Mouse (Mus musculus) midbrain, embryonic 10.5 days (tissue): Measurements from ENCODE around the gene Rsrc2. TPM values are rescaled to one million over a fixed set of nuclear protein-coding genes. Genes with fewer than 3 reads are reported as not detected.
A peak's percentile ranks its signal among the peaks of the same experiment; 100 is the strongest.

Experiments used
- DNase-seq: peaks from one replicate; pipeline ENCODE4 v3.0.0-alpha.2; 2017; ENCODE audit warnings: low spot score
- H3K27ac ChIP-seq: fragments of 300-500 bp; sonication (generic); replicated peaks from 2 replicates; pipeline ENCODE4 v1.5.1; 2016; ENCODE audit warnings: mild to moderate bottlenecking
- H3K27me3 ChIP-seq: fragments of 300-500 bp; sonication (generic); 2 replicates; pipeline ENCODE4 v1.6.1; 2016; ENCODE audit warnings: low read depth, mild to moderate bottlenecking; ENCODE audit not compliant: poor library complexity, severe bottlenecking
- H3K36me3 ChIP-seq: fragments of 300-500 bp; sonication (generic); 2 replicates; pipeline ENCODE4 v1.6.1; 2016; ENCODE audit warnings: mild to moderate bottlenecking, moderate library complexity
- H3K4me1 ChIP-seq: fragments of 300-500 bp; sonication (generic); 2 replicates; pipeline ENCODE4 v1.6.1; 2016
- H3K4me3 ChIP-seq: fragments of 300-500 bp; sonication (generic); 2 replicates; pipeline ENCODE4 v1.5.1; 2016; ENCODE audit warnings: mild to moderate bottlenecking, moderate library complexity
- H3K9me3 ChIP-seq: fragments of 300-500 bp; sonication (generic); replicated peaks from 2 replicates; pipeline ENCODE4 v1.6.1; 2016; ENCODE audit warnings: mild to moderate bottlenecking
- WGBS: fragments of 180-500 bp; shearing (Covaris S2); methylation state at CpG from one replicate; pipeline ENCODE4 v1.1.7; 2016; 5-methylcytosine and 5-hydroxymethylcytosine counted together
- polyA plus RNA-seq: library from polyadenylated mRNA; unstranded; fragments of >200 nt; fragmentation: Nextera tagmentation; extraction: Ambion mirVana; gene quantifications from 2 replicates; pipeline ENCODE4 v1.2.1, GENCODE M21; 2016

The Rsrc2 gene
- polyA plus RNA-seq, 1 experiment from 2014 or later: 126 TPM

DNA sequence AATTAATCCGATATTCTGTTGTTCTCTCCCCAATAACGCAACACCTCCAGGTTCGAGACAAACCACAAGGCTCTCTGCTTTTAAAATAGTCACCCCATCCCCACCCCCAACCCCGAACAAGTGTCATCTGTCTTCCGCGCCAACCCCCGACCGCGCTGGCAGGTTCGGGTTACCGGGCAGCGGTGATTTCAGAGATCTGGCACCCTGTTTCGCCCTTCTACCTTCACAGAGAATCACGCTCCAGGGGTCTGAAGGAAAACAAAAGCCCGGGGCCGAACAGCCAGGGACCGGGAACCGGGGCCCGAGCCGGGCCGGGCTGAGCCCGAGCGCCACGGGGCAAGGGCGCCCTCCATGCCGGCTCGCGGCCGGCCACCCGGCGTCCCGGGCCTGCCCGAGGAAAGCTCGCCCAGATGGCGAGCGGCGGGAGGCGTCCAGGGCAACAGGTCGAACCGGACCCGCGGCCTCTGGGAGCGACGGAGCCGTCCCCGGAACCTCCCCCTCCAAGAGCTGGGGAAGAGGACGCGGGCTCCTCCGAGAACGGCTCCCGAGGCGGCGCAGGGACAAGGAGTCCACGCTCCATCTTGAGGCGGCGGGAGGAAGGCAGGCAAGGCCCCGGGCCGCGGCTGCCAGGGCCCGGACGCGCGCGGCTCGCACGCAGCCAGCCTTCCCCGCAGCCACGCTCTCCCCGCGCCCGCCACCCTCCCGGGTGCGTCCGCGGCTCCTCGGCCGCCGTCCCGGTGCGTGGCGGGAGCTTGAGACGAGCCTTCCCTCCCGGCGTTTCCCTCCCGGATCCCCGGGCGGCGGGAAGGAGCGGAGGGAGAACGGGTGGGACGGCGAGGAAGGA lies 65.6 kb downstream of the Rsrc2 start:
- under 1% methylated on average over 91 of the region's 92 CpGs for WGBS
- DNase-seq: peak; percentile 78
- Histone ChIP-seq H3K9me3 (no peaks in the 10 kb centered on the region), H3K4me3 (peak overlapping the region; percentile 98), H3K27me3 (no peaks in the 10 kb centered on the region), H3K27ac (peak overlapping the region; percentile 99), H3K36me3 (no peaks in the 10 kb centered on the region), H3K4me1 (peaks cover 36% of the 10 kb centered on the region)

DNA sequence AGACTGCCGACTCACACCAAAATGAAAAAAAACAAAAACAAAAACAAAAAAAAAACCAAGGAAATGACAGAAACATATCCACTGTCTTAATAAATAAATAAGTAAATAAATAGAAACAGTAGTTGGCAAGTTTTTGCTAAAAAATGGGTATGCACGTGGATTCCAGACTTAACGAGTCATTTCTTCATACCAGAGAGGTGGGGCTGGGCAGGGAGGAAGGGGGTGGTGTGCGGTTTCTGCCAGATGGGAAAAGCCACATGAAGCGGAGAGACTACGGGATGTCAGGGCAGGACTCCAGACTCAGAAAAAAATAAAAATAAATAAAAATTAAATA lies 66.2 kb downstream of the Rsrc2 start:
- Histone ChIP-seq H3K27me3 (no peaks in the 10 kb centered on the region), H3K36me3 (no peaks in the 10 kb centered on the region; the same call in 1 of the 2 replicates), H3K4me3 (peak overlapping the region; percentile 98), H3K27ac (peak overlapping the region; percentile 99), H3K4me1 (peaks cover 36% of the 10 kb centered on the region), H3K9me3 (no peaks in the 10 kb centered on the region)
- WGBS: 5% methylated on average over 6 of the region's 6 CpGs
- DNase-seq: no peak

DNA sequence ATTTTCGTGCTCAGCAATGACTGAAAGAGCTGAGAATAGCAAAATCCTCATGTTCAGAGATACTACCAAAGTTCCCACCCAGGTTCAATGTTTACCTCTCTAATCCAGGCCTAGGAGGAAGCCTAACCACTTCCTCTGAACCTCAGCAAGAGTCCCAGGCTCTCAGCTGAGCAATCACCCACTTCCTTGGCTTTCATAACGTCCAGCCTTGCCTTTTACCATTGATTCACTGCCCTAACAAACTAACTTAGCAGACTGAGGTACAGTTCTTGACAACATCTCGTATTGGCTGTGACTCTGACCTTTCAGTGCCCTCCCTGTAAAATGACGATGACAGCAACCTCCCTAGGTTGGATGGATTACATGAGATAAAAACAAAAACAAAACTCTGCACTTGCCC lies 66.8 kb downstream of the Rsrc2 start:
- no peaks in the 10 kb centered on the region for H3K9me3 ChIP-seq
- WGBS: 60% methylated on average over 4 of the region's 4 CpGs
- no peaks in the 10 kb centered on the region for H3K27me3 ChIP-seq
- peak overlapping the region; percentile 98 for H3K4me3 ChIP-seq
- H3K27ac ChIP-seq: 0 out of 2 replicates have a peak overlapping the region, but pooled peaks have one; percentile 99
- H3K4me1 ChIP-seq: peaks cover 36% of the 10 kb centered on the region
- no peak for DNase-seq
- H3K36me3 ChIP-seq: peaks cover 2% of the 10 kb centered on the region

DNA sequence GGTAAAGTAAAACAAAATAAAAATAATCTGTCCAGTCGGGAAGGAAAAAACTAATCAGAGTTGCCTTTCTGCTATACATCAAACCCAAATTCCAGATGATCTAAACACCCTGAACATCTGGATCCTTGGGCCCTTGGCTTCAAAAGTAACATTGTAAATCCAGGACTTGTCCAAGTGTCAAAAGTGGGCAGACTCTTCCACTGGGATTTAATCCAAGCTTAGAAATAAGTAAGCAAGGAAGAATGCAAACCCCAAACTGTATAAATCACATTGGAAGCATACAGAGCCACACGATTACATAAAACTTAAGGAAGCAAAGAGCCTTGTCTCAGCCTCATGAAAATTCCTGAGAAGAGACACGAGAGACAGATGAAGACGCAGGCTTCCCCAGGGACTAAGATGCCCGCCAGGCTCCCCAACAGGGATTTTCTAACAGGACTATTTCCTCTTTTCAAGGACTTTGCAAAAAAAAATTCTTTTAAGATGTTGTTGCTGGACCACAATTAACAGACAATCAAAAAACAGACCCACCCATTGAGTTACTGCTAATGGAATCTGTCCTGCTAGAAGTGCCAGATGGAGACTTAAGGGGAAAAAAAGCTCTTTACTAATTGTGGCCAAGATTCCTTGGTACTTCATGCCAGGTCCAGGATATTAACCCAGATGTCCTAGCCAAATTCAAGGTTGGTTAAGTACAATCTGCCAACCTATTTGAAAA lies 69.5 kb downstream of the Rsrc2 start:
- H3K27ac ChIP-seq: no peak overlapping the region
- H3K4me3 ChIP-seq: no peak overlapping the region
- H3K36me3 ChIP-seq: peaks cover 11% of the 10 kb centered on the region
- no peaks in the 10 kb centered on the region for H3K27me3 ChIP-seq
- peaks cover 30% of the 10 kb centered on the region for H3K4me1 ChIP-seq
- 77% methylated on average over 5 of the region's 5 CpGs for WGBS
- H3K9me3 ChIP-seq: no peaks in the 10 kb centered on the region
- DNase-seq: no peak

DNA sequence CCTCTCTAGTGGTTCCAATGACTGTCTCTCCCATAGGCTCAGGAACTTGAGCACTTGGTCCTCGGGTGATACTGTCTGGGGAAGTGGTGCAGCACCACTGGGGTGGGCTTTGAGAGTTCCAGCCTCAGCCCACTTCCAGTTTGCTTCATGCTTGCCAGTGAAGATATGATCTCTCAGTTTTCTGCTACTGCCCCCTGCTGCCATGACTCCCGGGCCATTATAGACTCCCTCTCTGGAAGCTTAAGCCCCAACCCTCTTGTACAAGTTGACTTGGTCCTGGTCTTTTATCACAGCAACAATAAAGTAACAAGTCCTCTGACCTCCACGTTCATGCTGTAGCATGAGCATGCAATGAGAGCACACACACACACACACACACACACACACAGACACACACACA lies 70.1 kb downstream of the Rsrc2 start:
- WGBS: 77% methylated on average over 3 of the region's 3 CpGs
- Histone ChIP-seq H3K9me3 (no peaks in the 10 kb centered on the region), H3K36me3 (peaks cover 11% of the 10 kb centered on the region), H3K27me3 (no peaks in the 10 kb centered on the region), H3K27ac (no peak overlapping the region), H3K4me1 (peaks cover 26% of the 10 kb centered on the region), H3K4me3 (no peak overlapping the region)
- no peak for DNase-seq

Other genes with a start within 250 kb of the Rsrc2 start
- 0.83 and 2.1 TPM in 2 replicates for gene B3gnt4, start 239.0 kb downstream of the Rsrc2 start, polyA plus RNA-seq
- gene Diablo, start 225.2 kb downstream of the Rsrc2 start, polyA plus RNA-seq: 157 and 166 TPM in 2 replicates
- gene Gm49027, start 223.9 kb downstream of the Rsrc2 start, polyA plus RNA-seq: not detected in 2 replicates
- gene Vps33a, start 176.4 kb downstream of the Rsrc2 start, polyA plus RNA-seq: 30.4 and 34.1 TPM in 2 replicates
- 51.3 and 55.8 TPM in 2 replicates for gene Clip1, start 64.8 kb downstream of the Rsrc2 start, polyA plus RNA-seq
- 90.1 and 94.5 TPM in 2 replicates for gene Zcchc8, start 28.3 kb downstream of the Rsrc2 start, polyA plus RNA-seq
- gene Kntc1, start 302 bp upstream of the Rsrc2 start, polyA plus RNA-seq: 45.5 and 47.7 TPM in 2 replicates
- gene Hcar2, start 116.1 kb upstream of the Rsrc2 start, polyA plus RNA-seq: not detected in 2 replicates
- gene Hcar1, start 130.6 kb upstream of the Rsrc2 start, polyA plus RNA-seq: not detected in 2 replicates
- 159 and 186 TPM in 2 replicates for gene Denr, start 157.8 kb upstream of the Rsrc2 start, polyA plus RNA-seq
- gene Gm43518, start 178.0 kb upstream of the Rsrc2 start, polyA plus RNA-seq: 1.9 and 3.4 TPM in 2 replicates
- gene Ccdc62, start 181.3 kb upstream of the Rsrc2 start, polyA plus RNA-seq: 4.7 and 5.7 TPM in 2 replicates
- gene Hip1r, start 224.2 kb upstream of the Rsrc2 start, polyA plus RNA-seq: 6.6 and 9.2 TPM in 2 replicates